Mouse (Mus musculus): Measurements from ENCODE around the gene Ubtd1. TPM values are rescaled to one million over a fixed set of nuclear protein-coding genes. Genes with fewer than 3 reads are reported as not detected.

The Ubtd1 gene
- polyA plus RNA-seq, 1 experiment from 2014 or later = 10.8 TPM

DNA sequence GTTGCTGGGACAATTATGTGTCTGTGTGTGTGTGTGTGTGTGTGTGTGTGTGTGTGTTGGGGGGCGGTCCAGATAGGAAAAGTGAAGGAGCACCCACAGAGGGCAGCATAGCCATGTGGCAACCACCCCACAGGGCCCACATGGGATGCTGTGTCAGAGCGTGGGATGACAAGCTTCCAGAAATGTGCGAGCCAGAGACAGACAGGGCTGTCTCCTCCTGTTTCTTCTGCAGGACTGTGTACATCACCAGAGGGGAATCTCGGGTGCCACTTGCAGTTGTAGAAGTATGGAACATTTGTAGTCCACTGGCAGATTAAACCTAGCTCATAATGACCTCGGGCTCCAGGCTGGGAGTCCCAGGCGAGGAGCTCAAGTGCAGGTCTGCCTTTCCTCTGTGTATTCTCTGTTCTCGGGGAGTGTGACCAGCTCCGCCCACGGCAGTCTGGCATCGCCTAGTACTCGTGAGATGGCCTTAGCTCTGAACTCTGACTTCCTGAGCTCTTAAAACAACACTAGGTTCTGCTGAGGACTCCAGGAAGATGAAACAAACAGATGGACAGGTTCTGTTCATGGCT, 53.4 kb downstream of the Ubtd1 start:
- Histone ChIP-seq H3K4me1 (replicated peaks) (peaks cover 14% of the 10 kb centered on the region), H3K9ac (no peak overlapping the region), H3K4me2 (no peak overlapping the region), H3K27me3 (no peaks in the 10 kb centered on the region), H3K36me3 (peaks cover 11% of the 10 kb centered on the region), H3K4me3 (no peak overlapping the region), H3K9me3 (no peaks in the 10 kb centered on the region), H3K27ac (no peak overlapping the region)
- no peak for ATAC-seq (ENCODE audit: low FRiP score)
- 58% methylated on average over 11 of the region's 11 CpGs for WGBS

GRCm38 (mm10) chr19:42035456-42036248, 54.1 kb downstream of the Ubtd1 start, which contains the start of gene Ankrd2:
Ankrd2 (plus strand) TSS chr19:42036000.
- Histone ChIP-seq H3K9ac (no peak within 1 kb of the TSS), H3K36me3 (peaks cover 11% of the 10 kb centered on the region), H3K4me3 (no peak within 1 kb of the TSS), H3K4me2 (no peak within 1 kb of the TSS), H3K4me1 (replicated peaks) (peaks cover 14% of the 10 kb centered on the region), H3K27ac (no peak within 1 kb of the TSS), H3K9me3 (no peaks in the 10 kb centered on the region), H3K27me3 (no peaks in the 10 kb centered on the region)
- peak; percentile 84 for ATAC-seq (ENCODE audit: low FRiP score)
- 66% methylated on average over 19 of the region's 19 CpGs for WGBS

GRCm38 (mm10) chr19:42036357-42036756, 54.8 kb downstream of the Ubtd1 start:
- Histone ChIP-seq H3K4me1 (replicated peaks) (peaks cover 14% of the 10 kb centered on the region), H3K36me3 (peaks cover 11% of the 10 kb centered on the region), H3K9ac (no peak overlapping the region), H3K27ac (no peak overlapping the region), H3K9me3 (no peaks in the 10 kb centered on the region), H3K4me2 (no peak overlapping the region), H3K27me3 (no peaks in the 10 kb centered on the region), H3K4me3 (no peak overlapping the region)
- ATAC-seq (ENCODE audit: low FRiP score) = no peak
- 86% methylated on average over 3 of the region's 3 CpGs for WGBS

DNA sequence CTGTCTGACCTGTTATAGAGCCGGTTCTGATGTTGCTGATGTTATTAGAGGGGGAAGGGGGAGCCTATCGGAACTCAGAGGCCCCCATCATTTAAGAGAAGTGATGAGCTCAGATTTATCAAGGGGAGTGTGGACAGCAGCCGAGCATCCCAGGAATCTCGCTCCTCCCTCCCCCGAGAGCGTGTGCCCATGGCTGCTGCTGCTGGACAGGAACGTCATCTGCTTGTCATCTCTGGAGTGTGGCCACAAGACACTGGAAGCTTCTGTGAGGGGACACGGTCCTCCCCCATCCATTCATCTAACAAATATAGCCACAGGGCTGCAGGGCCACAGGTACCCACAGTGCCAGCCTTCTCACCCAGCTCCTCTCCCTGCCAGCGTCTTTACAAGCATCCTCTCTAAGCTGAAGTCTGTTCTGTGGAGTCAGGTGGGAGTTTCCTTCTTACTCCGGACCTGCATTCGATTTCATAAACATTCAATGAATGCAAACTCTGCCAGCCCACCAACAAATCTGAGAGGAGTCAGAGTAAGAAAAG, 55.7 kb downstream of the Ubtd1 start:
- peaks cover 11% of the 10 kb centered on the region for H3K36me3 ChIP-seq
- no peak for ATAC-seq (ENCODE audit: low FRiP score)
- WGBS = 87% methylated on average over 11 of the region's 11 CpGs

GRCm38 (mm10) chr19:42038310-42038709, 56.7 kb downstream of the Ubtd1 start:
- Histone ChIP-seq H3K9ac (no peak overlapping the region), H3K9me3 (no peaks in the 10 kb centered on the region), H3K4me2 (no peak overlapping the region), H3K4me1 (replicated peaks) (peaks cover 14% of the 10 kb centered on the region), H3K4me3 (no peak overlapping the region), H3K27me3 (no peaks in the 10 kb centered on the region), H3K27ac (no peak overlapping the region), H3K36me3 (peaks cover 11% of the 10 kb centered on the region)
- WGBS = 92% methylated on average over 12 of the region's 12 CpGs
- ATAC-seq (ENCODE audit: low FRiP score) = no peak

More for the DNA sequence above, 55.7 kb downstream of the Ubtd1 start:
- no peak overlapping the region for H3K4me2 ChIP-seq
- no peak overlapping the region for H3K9ac ChIP-seq
- H3K4me1 ChIP-seq (replicated peaks) = peaks cover 14% of the 10 kb centered on the region
- no peak overlapping the region for H3K4me3 ChIP-seq
- H3K27me3 ChIP-seq = no peaks in the 10 kb centered on the region
- H3K27ac ChIP-seq = no peak overlapping the region
- no peaks in the 10 kb centered on the region for H3K9me3 ChIP-seq

DNA sequence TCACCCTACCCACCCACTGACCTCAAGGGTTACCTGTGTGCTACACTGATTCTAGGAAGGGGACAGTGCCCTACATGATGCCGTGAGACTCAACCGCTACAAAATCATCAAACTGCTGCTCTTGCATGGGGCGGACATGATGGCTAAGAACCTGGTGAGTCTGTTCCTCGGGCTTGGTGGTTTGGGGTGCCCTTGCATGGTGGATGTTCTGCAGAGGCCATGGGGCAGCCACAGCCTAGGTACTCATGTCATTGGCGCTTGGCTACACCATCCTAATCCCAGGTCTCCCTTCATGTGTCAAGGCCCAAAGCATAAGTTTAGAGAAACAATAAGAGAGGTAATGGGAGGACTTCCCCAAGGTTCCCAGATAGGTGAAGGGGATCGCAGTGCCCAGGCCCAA, 62.4 kb downstream of the Ubtd1 start:
- Histone ChIP-seq H3K27ac (no peak overlapping the region), H3K4me1 (replicated peaks) (0 out of 2 replicates have a peak, but pooled peaks cover 3% of the 10 kb centered on the region), H3K9ac (no peak overlapping the region), H3K9me3 (no peaks in the 10 kb centered on the region), H3K27me3 (no peaks in the 10 kb centered on the region), H3K36me3 (no peaks in the 10 kb centered on the region), H3K4me3 (no peak overlapping the region), H3K4me2 (no peak overlapping the region)
- ATAC-seq (ENCODE audit: low FRiP score) = no peak
- WGBS = 96% methylated on average over 6 of the region's 6 CpGs

GRCm38 (mm10) chr19:42045269-42046102, 63.9 kb downstream of the Ubtd1 start, which contains the start of gene Hoga1:
Hoga1 (plus strand) TSS chr19:42045610.
- H3K4me1 ChIP-seq (replicated peaks) = 0 out of 2 replicates have a peak, but pooled peaks cover 3% of the 10 kb centered on the region
- no peaks in the 10 kb centered on the region for H3K27me3 ChIP-seq
- peak; percentile 77 for ATAC-seq (ENCODE audit: low FRiP score)
- peak within 1 kb of the TSS; percentile 25 for H3K4me3 ChIP-seq
- H3K9ac ChIP-seq = no peak within 1 kb of the TSS
- 22% methylated on average over 23 of the region's 23 CpGs for WGBS
- no peaks in the 10 kb centered on the region for H3K36me3 ChIP-seq
- no peak within 1 kb of the TSS for H3K27ac ChIP-seq
- H3K4me2 ChIP-seq = peak within 1 kb of the TSS; percentile 48
- no peaks in the 10 kb centered on the region for H3K9me3 ChIP-seq

GRCm38 (mm10) chr19:42050251-42050650, 68.7 kb downstream of the Ubtd1 start:
- 93% methylated on average over 1 of the region's 1 CpGs for WGBS

GRCm38 (mm10) chr19:42051351-42051750, 69.8 kb downstream of the Ubtd1 start:
- Histone ChIP-seq H3K9me3 (no peaks in the 10 kb centered on the region), H3K4me1 (replicated peaks) (no peaks in the 10 kb centered on the region), H3K27me3 (no peaks in the 10 kb centered on the region), H3K4me3 (no peak overlapping the region), H3K36me3 (no peaks in the 10 kb centered on the region), H3K4me2 (no peak overlapping the region), H3K27ac (no peak overlapping the region), H3K9ac (no peak overlapping the region)
- WGBS = 83% methylated on average over 3 of the region's 3 CpGs
- no peak for ATAC-seq (ENCODE audit: low FRiP score)

More at GRCm38 (mm10) chr19:42050251-42050650, 68.7 kb downstream of the Ubtd1 start:
- Histone ChIP-seq H3K27ac (no peak overlapping the region), H3K4me3 (no peak overlapping the region), H3K4me2 (no peak overlapping the region), H3K9ac (no peak overlapping the region), H3K4me1 (replicated peaks) (0 out of 2 replicates have a peak, but pooled peaks cover 3% of the 10 kb centered on the region), H3K9me3 (no peaks in the 10 kb centered on the region), H3K36me3 (no peaks in the 10 kb centered on the region), H3K27me3 (no peaks in the 10 kb centered on the region)
- no peak for ATAC-seq (ENCODE audit: low FRiP score)

DNA sequence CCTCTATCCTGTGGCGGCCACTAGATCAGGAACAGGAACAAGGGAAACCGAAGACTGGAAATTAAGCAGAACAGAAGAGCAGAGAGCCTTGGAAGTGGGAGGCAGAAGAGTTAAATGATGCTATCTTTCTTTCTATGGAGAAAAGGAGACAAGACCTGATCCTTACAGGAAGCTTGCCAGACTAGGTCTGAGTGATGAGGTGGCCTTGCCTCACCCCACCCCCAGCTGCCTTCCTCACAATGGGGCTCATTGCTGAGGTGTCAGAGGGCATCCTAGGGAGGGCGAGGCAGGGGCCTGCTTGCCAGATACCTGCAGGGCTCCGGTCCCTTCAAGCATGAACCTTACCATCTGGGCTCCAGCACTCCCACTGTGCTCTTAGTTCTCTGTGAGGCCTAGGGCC, 70.4 kb downstream of the Ubtd1 start, which contains the start of gene 4933411K16Rik:
4933411K16Rik (plus strand) TSS at position 301 of the 400 bp plus-strand sequence.
- no peak for ATAC-seq (ENCODE audit: low FRiP score)
- WGBS = 71% methylated on average over 4 of the region's 4 CpGs
- Histone ChIP-seq H3K9me3 (no peaks in the 10 kb centered on the region), H3K36me3 (no peaks in the 10 kb centered on the region), H3K4me1 (replicated peaks) (no peaks in the 10 kb centered on the region), H3K4me3 (no peak within 1 kb of the TSS), H3K27ac (no peak within 1 kb of the TSS), H3K27me3 (no peaks in the 10 kb centered on the region), H3K4me2 (no peak within 1 kb of the TSS), H3K9ac (no peak within 1 kb of the TSS)

DNA sequence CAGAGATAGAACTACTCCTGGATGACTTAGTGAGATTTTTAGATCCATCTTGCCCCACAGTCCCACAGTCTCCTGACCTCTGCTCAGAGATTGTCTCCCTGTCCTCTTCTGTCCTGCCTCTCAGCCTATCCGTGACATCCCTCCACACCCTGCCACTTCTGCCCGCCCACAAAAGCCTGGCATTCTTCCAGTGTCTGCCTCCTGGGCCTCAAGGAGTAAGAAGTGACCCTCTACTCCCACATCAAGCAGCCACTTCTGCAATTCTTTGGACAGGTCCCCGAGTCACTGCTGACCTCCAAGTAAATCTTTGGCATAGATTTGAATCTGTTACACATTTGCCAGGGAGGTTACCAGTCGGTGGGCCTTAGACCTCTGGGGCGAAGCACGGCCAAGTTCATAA, 72.7 kb downstream of the Ubtd1 start:
- Histone ChIP-seq H3K27ac (no peak overlapping the region), H3K4me2 (no peak overlapping the region), H3K27me3 (no peaks in the 10 kb centered on the region), H3K9me3 (no peaks in the 10 kb centered on the region), H3K4me3 (no peak overlapping the region), H3K36me3 (no peaks in the 10 kb centered on the region), H3K9ac (no peak overlapping the region), H3K4me1 (replicated peaks) (no peaks in the 10 kb centered on the region)
- 84% methylated on average over 6 of the region's 6 CpGs for WGBS
- ATAC-seq (ENCODE audit: low FRiP score) = no peak

DNA sequence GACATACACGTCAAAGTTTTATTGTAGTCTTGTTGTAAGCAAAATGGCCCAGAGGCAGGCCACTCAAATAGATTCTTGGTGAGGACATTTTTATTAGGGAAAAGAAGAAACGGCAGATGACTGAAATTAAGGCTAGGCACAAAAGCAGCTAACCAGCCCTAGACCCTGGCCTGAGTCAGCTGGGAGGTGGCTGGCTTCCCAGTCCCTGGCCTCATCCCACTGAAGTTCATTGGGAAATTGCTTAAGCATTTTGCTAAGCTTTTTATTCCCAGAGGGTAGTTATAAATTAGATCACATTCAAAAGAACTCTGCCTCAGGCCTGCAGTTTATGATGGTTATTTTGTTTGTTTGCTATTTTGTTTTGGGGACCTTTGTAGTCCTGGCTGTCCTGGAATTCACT, 74.3 kb downstream of the Ubtd1 start:
- Histone ChIP-seq H3K27me3 (no peaks in the 10 kb centered on the region), H3K27ac (no peak overlapping the region), H3K9me3 (no peaks in the 10 kb centered on the region), H3K4me2 (no peak overlapping the region), H3K4me1 (replicated peaks) (no peaks in the 10 kb centered on the region), H3K36me3 (no peaks in the 10 kb centered on the region), H3K4me3 (no peak overlapping the region), H3K9ac (no peak overlapping the region)
- no peak for ATAC-seq (ENCODE audit: low FRiP score)
- 87% methylated on average over 2 of the region's 2 CpGs for WGBS
